Mouse (Mus musculus): ENCODE measurements at regions not wholly inside any gene's neighbourhood (a gene's known extent, or its start where the extent isn't known, plus 50 kb on each side); places are given as distances from the start of the nearest gene placed in this dataset.

DNA sequence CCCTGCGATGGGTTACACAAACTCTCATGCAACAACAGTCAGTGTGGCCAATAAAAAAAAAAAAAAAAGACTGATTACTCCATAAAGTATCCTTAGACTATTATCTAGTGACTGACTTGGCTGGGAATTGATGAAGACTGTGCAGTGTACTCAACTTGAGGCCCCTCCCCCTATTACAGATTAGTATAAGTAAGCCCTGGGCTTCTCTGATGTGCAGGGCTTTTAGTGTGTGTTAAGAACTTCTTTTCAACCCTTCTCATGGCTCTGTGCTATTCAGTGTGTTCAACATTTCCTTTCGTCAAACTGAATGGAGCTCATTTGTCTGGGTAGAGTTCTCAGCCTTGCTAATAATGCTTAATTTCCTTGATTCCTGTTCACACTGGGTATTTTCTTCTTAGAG is 101.0 kb upstream of the P2ry1 start:
- ATAC-seq (ENCODE audit: poor library complexity, severe bottlenecking): no peak

DNA sequence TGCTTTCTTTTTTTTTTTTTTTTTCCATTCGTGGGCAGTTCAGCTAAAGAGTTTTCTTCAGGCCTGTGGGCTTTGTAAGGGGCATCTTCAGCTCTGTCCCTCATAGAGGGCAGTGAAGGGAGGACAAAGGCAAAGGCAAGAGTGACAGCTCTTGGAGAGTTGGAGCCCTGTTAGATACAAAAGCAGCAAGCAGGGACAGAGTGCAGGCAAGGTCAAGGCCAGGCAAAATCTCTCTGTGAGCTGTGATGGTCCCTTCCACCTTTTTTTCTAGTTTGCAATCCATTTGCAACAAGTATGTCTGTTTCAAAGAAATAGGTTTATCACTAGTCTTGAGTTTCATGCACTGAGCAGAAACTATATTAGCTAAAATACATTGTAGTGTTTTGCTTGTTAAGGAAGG is 86.2 kb upstream of the P2ry1 start:
- ATAC-seq (ENCODE audit: poor library complexity, severe bottlenecking): no peak

DNA sequence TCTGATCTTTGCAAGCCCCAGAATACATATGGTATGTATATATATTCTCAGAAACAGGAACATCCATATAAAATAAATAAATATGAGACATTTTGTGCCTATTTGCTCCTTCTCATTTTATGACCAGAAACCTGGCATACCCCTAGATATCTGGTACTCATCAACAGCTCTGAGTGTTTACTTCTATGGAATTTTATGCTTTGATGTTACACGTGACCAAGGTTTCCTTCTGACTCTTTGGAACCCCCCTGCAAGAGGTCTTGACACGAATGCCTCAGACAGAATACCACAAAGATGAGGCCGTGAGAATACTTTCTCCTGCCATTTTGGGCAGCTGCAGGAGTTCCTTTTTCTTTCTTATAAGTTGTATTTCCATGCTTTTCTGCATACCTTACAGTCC is 85.3 kb upstream of the P2ry1 start:
- ATAC-seq (ENCODE audit: poor library complexity, severe bottlenecking): no peak

DNA sequence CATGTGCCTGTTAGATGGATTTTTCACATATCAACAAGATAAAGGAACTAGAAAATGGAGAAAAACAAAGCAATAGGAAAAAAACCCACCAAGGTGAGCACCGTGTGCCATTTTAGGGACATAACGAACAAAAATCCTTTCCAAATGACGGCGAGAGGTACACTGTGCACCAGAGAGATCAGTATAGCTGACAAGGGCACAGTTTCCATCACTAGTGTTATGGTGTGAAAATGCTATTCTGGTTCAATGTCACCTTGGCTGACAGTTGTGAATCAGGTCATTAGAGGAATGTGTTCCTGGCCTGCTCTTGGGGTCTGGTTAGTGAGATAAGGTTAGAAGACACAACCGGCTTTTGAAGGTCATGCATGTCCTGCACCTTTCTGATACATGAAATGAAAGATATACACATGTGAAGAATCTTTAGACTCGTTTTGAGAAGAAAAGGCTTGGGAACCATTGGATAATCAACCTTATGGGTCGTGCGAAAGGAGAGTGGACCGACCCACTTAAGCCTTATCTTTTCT is 76.5 kb upstream of the P2ry1 start:
- no peak for ATAC-seq (ENCODE audit: poor library complexity, severe bottlenecking)

DNA sequence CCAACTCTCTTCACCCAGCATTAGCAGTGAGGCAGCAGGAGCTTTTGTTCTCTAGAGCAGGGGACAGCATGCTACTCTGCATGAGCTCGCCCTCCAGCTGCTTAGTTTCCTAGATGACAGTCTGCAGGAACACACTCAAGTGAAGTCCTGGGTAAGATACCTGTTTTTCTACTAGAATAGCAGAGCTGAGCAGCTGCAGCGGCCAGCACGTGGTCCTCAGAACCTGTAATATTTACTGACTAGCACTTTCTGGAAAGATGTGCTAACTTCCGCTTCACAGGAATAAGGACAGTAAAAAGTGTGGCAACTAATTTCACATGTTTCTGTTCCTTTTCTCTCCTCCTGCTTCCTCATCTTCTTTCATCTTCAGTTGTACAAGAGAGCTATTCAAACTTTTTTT is 73.7 kb upstream of the P2ry1 start:
- peak; percentile 96 for ATAC-seq (ENCODE audit: poor library complexity, severe bottlenecking)

DNA sequence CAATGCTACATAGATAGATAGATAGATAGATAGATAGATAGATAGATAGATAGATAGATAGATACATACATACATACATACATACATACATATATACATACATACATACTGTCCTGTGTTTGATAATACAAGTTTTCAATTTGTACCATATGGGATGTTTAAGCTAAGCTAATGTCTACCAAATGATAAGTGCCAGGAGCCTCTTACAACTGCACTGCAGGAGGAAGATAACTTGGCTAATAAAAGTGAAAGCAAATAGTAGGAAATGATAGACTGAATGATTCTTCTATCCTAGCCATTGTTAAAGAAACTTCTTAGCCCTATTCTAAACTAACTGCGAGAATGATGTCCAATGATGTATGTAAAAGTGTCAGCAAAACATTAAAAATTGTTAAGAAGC is 68.1 kb upstream of the P2ry1 start:
- no peak for ATAC-seq (ENCODE audit: poor library complexity, severe bottlenecking)

DNA sequence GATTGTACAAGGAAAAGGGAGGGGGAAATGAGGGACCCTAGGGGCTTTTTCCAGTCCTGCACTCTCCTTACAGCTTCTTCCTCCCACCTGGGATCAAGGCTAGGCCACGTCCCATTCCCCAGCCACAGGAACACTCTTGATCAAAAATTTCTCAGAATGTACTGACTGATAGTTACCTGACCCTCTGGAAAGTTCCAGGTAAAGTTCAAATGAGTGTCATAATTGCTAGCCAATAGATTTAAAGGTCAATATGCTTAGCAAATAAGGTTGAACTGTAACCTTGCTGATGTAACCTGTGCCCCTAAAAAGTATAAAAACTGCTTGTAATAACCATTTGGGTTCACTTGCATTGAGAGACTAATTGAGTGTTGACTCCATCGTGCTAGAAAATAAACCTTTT is 61.1 kb upstream of the P2ry1 start:
- no peak for ATAC-seq (ENCODE audit: poor library complexity, severe bottlenecking)

DNA sequence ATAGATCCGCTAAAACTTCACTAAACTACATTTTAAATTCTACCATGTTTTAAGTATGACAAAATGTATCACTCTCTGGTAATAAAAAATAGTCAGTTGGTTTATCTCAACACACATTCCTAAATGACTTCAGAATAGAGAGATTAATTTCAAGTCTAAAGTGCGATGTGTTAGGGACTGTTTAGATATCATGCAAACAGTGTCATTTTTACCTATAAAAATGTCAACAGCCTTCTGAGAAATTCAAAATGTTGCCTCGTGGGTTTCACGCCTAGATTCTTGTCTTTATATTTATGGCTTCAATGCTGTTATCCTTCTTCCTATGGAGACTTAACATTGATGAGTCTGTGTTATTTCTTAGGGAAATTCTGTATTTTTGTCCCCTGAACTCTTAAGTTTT is 53.7 kb upstream of the P2ry1 start:
- no peak for ATAC-seq (ENCODE audit: poor library complexity, severe bottlenecking)
